Mouse (Mus musculus) ZHBTc4 (cell line): ENCODE data around the gene Hcls1.

Experiments used
- DNase-seq: peaks from one replicate; pipeline ENCODE4 v3.0.0-alpha.2; 2011; ENCODE audit warnings: low read depth, low spot score

The Hcls1 gene

GRCm38 (mm10) chr16:36930231-36931136 is 4.3 kb upstream of the Hcls1 start:
- DNase-seq, result no peak

GRCm38 (mm10) chr16:36931381-36931780 is 3.4 kb upstream of the Hcls1 start:
- DNase-seq, result no peak

GRCm38 (mm10) chr16:36931976-36932375 is 2.8 kb upstream of the Hcls1 start:
- DNase-seq, result no peak

- DNase-seq, result no peak
These were observed 2.2 kb upstream of the Hcls1 start for GRCm38 (mm10) chr16:36932546-36932945.

- DNase-seq, result no peak
These were observed 497 bp upstream of the Hcls1 start for GRCm38 (mm10) chr16:36934131-36934840.

GRCm38 (mm10) chr16:36935814-36936213 is 1.0 kb downstream of the Hcls1 start:
- no peak for DNase-seq

GRCm38 (mm10) chr16:36941137-36941727 is 6.4 kb downstream of the Hcls1 start:
- DNase-seq, result no peak

- no peak for DNase-seq
These were observed 7.1 kb downstream of the Hcls1 start for GRCm38 (mm10) chr16:36941895-36942294.

GRCm38 (mm10) chr16:36943591-36943990 is 8.8 kb downstream of the Hcls1 start:
- DNase-seq, result no peak

- DNase-seq, result peak; percentile 53
These were observed 10.2 kb downstream of the Hcls1 start for GRCm38 (mm10) chr16:36944895-36945424.

GRCm38 (mm10) chr16:36946459-36947159 is 11.8 kb downstream of the Hcls1 start:
- no peak for DNase-seq

GRCm38 (mm10) chr16:36947646-36948197 is 12.9 kb downstream of the Hcls1 start:
- DNase-seq, result no peak

GRCm38 (mm10) chr16:36949614-36950336 is 15.0 kb downstream of the Hcls1 start:
- DNase-seq, result peak; percentile 36

- no peak for DNase-seq
These were observed 16.2 kb downstream of the Hcls1 start for GRCm38 (mm10) chr16:36951029-36951428.

GRCm38 (mm10) chr16:36955106-36955505 is 20.3 kb downstream of the Hcls1 start:
- no peak for DNase-seq

GRCm38 (mm10) chr16:36963415-36963814 is 28.6 kb downstream of the Hcls1 start:
- no peak for DNase-seq

GRCm38 (mm10) chr16:36979127-36979526 is 44.3 kb downstream of the Hcls1 start:
- DNase-seq, result no peak

- DNase-seq, result no peak
These were observed 49.0 kb downstream of the Hcls1 start for GRCm38 (mm10) chr16:36983796-36984195.

- peak; percentile 30 for DNase-seq
These were observed 50.9 kb downstream of the Hcls1 start for GRCm38 (mm10) chr16:36985636-36986042.

GRCm38 (mm10) chr16:36987399-36987798 is 52.6 kb downstream of the Hcls1 start:
- no peak for DNase-seq
